Mouse (Mus musculus): Measurements from ENCODE around the gene Mei1.

DNA sequence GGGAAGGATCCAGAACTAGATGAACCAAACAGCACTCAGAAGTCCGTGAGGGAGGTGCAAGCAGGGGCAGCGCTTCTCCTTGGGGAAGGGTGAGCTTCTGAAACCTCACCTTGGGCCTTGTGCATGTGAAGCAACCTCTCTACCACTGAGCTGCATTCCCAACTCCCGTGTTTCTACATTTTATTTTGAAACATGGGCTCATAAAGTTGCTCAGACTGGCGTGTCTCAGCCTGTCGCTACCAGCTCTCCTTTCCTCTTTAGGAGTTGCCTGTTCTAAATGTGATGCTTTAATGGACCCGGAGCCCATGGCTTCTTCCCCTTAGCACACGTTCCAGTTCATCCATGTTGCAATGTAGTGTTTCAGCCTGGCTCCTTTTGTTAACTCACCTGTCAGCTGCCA, 82.6 kb downstream of the Mei1 start:
- TF ChIP-seq CTCF (IDR thresholded peaks at IDR 0.05; ENCODE audit: low read depth) (no peak), EP300 (IDR thresholded peaks at IDR 0.05; ENCODE audit: low read depth) (no peak)
